Mouse (Mus musculus) midbrain, postnatal 0 days (tissue): ENCODE measurements around the gene Stk24. TPM values are rescaled to one million over a fixed set of nuclear protein-coding genes. Genes with fewer than 3 reads are reported as not detected.

Experiments used
- ATAC-seq: fragments of 200-750 bp; cut with Nextera tagmentation; 2 replicates; pipeline ENCODE4 v1.8.0; 2017; ENCODE audit warnings: moderate number of reproducible peaks, mild to moderate bottlenecking, moderate TSS enrichment, moderate library complexity; ENCODE audit not compliant: low FRiP score
- DNase-seq: peaks from one replicate; pipeline ENCODE4 v3.0.0-alpha.2; 2015; ENCODE audit warnings: low spot score
- H3K27ac ChIP-seq: fragments of 300-500 bp; sonication (generic); 2 replicates; pipeline ENCODE4 v1.5.1; 2014; ENCODE audit warnings: low read depth, mild to moderate bottlenecking, low read length, mixed read lengths
- H3K27me3 ChIP-seq: fragments of 300-500 bp; sonication (generic); 2 replicates; pipeline ENCODE4 v1.6.1; 2014; ENCODE audit warnings: low read length, control low read depth, mixed read lengths; ENCODE audit not compliant: insufficient read depth
- H3K36me3 ChIP-seq: fragments of 300-500 bp; sonication (generic); 2 replicates; pipeline ENCODE4 v1.6.1; 2014; ENCODE audit warnings: low read length, control low read depth, mixed read lengths; ENCODE audit not compliant: insufficient read depth
- H3K4me1 ChIP-seq: fragments of 300-500 bp; sonication (generic); 2 replicates; pipeline ENCODE4 v1.6.1; 2014; ENCODE audit warnings: mild to moderate bottlenecking, control low read depth, antibody characterized with exemption, low read length, mixed read lengths; ENCODE audit not compliant: insufficient read depth
- H3K4me2 ChIP-seq: fragments of 300-500 bp; sonication (generic); 2 replicates; pipeline ENCODE4 v1.6.1; 2014; ENCODE audit warnings: low read depth, mild to moderate bottlenecking, low read length, mixed read lengths; ENCODE audit not compliant: poor library complexity, severe bottlenecking
- H3K4me3 ChIP-seq: fragments of 300-500 bp; sonication (generic); 2 replicates; pipeline ENCODE4 v1.5.1; 2014; ENCODE audit warnings: low read depth, mild to moderate bottlenecking, low read length, moderate library complexity
- H3K9ac ChIP-seq: fragments of 300-500 bp; sonication (generic); replicated peaks from 2 replicates; pipeline ENCODE4 v1.6.1; 2014; ENCODE audit warnings: mild to moderate bottlenecking, low read length, moderate library complexity, mixed read lengths; ENCODE audit not compliant: poor library complexity, severe bottlenecking
- H3K9me3 ChIP-seq: fragments of 300-500 bp; sonication (generic); 2 replicates; pipeline ENCODE4 v1.6.1; 2016; ENCODE audit warnings: low read length, control low read depth
- CTCF ChIP-seq: IDR thresholded peaks from 2 replicates; pipeline ENCODE4 v1.5.1; 2016; ENCODE audit warnings: antibody characterized with exemption, mild to moderate bottlenecking
- WGBS: fragments of 180-500 bp; shearing (Covaris S2); extraction: QIAGEN DNeasy Blood & Tissue Kit; methylation state at CpG from one replicate; pipeline ENCODE4 v1.1.7; 2014; 5-methylcytosine and 5-hydroxymethylcytosine counted together
- polyA plus RNA-seq: library from polyadenylated mRNA; unstranded; fragments of >200 nt; fragmentation: Nextera tagmentation; extraction: Ambion mirVana; gene quantifications from 2 replicates; pipeline ENCODE4 v1.2.1, GENCODE M21; 2015
- total RNA-seq: library from RNA; depleted of rRNA; stranded (reverse); fragments of >200 nt; gene quantifications from 2 replicates; pipeline ENCODE4 v1.2.3, GENCODE M21; 2014; rRNA removed

The Stk24 gene
- total RNA-seq (19.5 and 22.3 TPM in 2 replicates), polyA plus RNA-seq (9.8 and 12.8 TPM in 2 replicates)

DNA sequence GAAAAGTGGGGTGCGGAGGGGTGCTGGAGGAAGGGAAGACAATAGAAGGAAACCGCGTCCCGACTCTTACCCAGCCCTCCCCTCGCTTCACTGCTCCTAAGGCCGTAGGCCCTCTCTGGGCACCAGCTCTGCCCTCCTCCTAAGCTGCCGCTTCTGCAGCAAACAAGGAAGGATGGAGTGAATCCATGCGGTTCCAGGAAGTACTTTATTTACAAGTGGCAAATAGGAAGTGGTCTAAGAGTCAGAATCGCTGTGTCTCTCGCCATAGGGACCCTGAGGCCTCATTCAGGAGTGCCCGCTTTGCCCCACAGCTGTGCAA is at the start of gene Stk24:
TSS of gene Stk24 (minus strand) at position 185 of the 319 bp plus-strand sequence.
- Histone ChIP-seq H3K27ac (peak within 1 kb of the TSS; percentile 77), H3K9me3 (no peaks in the 10 kb centered on the region), H3K36me3 (no peaks in the 10 kb centered on the region), H3K4me1 (no peaks in the 10 kb centered on the region), H3K4me3 (peak within 1 kb of the TSS; percentile 94), H3K4me2 (peak within 1 kb of the TSS; percentile 98), H3K27me3 (no peaks in the 10 kb centered on the region), H3K9ac (peak within 1 kb of the TSS; percentile 90)
- no peak for TF ChIP-seq CTCF
- DNase-seq (peak; percentile 32), ATAC-seq (peak; percentile 53)
- 4% methylated on average over 11 of the region's 11 CpGs for WGBS

DNA sequence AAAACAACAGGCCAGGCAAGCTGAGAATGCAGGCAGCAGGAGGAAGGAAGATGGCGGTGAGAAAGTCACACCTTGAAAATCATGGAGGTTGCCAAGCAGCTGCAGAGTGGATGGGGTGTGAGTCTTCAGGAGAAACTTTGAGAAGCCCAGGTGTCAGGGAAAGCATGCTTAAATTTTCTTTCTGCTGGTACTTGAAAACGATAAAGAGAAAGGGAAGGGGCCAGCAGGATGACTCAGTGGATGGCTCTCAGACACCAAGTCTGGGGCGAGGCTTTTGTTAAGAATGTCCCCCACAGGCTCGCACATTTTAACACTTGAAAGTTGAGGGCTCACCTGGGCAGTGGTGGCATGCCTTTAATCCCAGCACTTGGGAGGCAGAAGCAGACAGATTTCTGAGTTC is 48.3 kb upstream of the Stk24 start:
- 93% methylated on average over 4 of the region's 4 CpGs for WGBS
- no peak overlapping the region for H3K9ac ChIP-seq

GRCm38 (mm10) chr14:121426743-121427142 is 46.9 kb upstream of the Stk24 start:
- no peaks in the 10 kb centered on the region for H3K36me3 ChIP-seq
- no peak overlapping the region for H3K4me3 ChIP-seq
- H3K27ac ChIP-seq: no peak overlapping the region
- ATAC-seq: no peak
- H3K9ac ChIP-seq: no peak overlapping the region
- no peaks in the 10 kb centered on the region for H3K27me3 ChIP-seq
- no peak overlapping the region for H3K4me2 ChIP-seq
- no peak for DNase-seq
- no peaks in the 10 kb centered on the region for H3K9me3 ChIP-seq
- peak; percentile 35 for TF ChIP-seq CTCF
- H3K4me1 ChIP-seq: no peaks in the 10 kb centered on the region

More for the DNA sequence above, 48.3 kb upstream of the Stk24 start:
- H3K4me1 ChIP-seq: no peaks in the 10 kb centered on the region
- no peak overlapping the region for H3K4me2 ChIP-seq
- H3K36me3 ChIP-seq: no peaks in the 10 kb centered on the region
- no peak overlapping the region for H3K4me3 ChIP-seq
- TF ChIP-seq CTCF: no peak
- H3K27ac ChIP-seq: no peak overlapping the region
- H3K27me3 ChIP-seq: no peaks in the 10 kb centered on the region
- H3K9me3 ChIP-seq: no peaks in the 10 kb centered on the region
- DNase-seq (no peak), ATAC-seq (no peak)

DNA sequence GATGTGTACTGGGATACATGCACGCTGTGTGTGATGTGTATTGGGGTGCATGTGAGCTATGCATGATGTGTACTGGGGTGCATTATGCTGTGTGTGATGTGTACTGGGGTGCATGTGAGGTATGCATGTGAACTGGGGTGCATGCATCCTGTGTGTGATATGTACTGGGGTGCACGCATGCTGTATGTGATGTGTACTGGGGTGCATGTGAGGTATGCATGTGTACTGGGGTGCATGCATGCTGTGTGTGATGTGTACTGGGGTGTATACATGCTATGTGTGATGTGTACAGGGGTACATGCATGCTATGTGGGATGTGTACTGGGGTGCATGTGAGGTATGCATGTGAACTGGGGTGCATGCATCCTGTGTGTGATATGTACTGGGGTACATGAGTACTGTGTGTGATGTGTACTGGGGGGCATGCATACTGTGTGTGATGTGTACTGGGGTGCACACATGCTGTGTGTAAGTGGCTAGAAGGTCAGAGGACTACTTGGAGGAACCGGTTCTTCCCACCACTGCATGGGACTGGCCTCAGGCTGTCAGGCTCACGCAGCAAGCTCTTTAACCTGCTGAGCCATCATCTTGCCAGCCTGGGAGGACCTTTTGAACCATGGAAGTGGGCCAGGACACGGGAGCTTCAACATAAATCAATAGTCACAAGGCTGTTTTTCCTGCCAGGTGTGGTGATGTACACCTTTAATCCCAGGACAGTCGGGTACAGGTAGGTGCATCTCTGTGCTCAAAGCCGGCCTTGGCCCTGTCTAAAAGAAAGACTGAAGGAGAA is 45.4 kb upstream of the Stk24 start:
- no peak overlapping the region for H3K9ac ChIP-seq
- no peak overlapping the region for H3K4me3 ChIP-seq
- no peaks in the 10 kb centered on the region for H3K9me3 ChIP-seq
- no peaks in the 10 kb centered on the region for H3K27me3 ChIP-seq
- 83% methylated on average over 7 of the region's 7 CpGs for WGBS
- H3K4me2 ChIP-seq: no peak overlapping the region
- DNase-seq (no peak), ATAC-seq (no peak)
- H3K36me3 ChIP-seq: no peaks in the 10 kb centered on the region
- no peak for TF ChIP-seq CTCF
- no peaks in the 10 kb centered on the region for H3K4me1 ChIP-seq
- no peak overlapping the region for H3K27ac ChIP-seq

DNA sequence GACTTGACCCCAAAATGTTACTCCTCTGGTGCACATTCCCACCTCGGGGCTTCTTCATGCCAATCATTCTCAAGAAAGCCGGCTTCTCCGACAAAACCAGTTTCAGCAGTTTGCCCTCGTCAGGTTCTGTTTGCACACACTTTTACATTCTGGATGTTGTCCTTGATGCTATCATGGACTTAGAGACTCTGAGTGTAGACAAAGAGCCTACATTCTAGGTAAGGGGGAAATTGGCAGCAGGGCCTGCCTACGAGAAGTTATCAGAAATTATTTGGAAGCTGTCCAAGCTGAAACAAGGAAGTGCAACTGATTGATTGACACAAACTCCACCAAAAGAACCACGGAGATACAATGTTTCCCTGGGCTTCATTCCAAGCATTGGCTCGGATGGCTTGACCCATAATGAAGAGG is 43.5 kb upstream of the Stk24 start:
- TF ChIP-seq CTCF: no peak
- H3K4me2 ChIP-seq: no peak overlapping the region
- no peak overlapping the region for H3K9ac ChIP-seq
- 63% methylated on average over 7 of the region's 7 CpGs for WGBS
- H3K36me3 ChIP-seq: no peaks in the 10 kb centered on the region
- no peak for ATAC-seq
- no peaks in the 10 kb centered on the region for H3K27me3 ChIP-seq
- H3K4me1 ChIP-seq: no peaks in the 10 kb centered on the region
- no peak for DNase-seq
- H3K9me3 ChIP-seq: no peaks in the 10 kb centered on the region
- no peak overlapping the region for H3K4me3 ChIP-seq
- no peak overlapping the region for H3K27ac ChIP-seq

DNA sequence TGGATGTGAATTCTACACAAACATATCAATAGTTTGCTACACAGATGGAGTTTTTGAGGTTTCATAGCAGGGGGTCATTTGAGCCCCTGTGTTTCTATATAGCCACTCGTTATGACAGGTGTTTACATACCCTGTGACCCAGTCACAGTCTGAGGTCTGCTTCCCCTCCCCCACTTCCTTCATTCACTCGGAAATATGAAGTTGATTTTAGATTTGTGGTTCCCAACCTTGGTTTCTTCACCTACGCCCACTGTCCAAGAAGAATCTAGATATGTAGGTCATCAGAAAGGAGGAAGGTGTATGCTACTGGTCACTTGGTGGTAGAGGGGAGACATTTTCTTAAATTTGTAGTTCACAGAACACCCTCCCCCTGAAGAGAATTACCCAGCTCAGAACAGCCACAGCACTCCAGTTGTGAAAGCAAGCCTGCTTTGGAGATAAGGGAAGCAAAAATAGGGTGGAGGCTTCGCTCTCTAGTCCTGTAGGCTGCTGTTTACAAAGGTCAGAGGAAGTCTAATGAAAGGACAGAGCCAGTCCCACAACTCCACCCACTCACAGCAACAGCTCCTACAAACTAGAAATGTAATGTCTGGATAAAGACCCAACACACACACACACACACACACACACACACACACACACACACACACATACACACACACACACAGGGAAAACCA is 43.0 kb upstream of the Stk24 start:
- no peaks in the 10 kb centered on the region for H3K4me1 ChIP-seq
- no peak for TF ChIP-seq CTCF
- WGBS: 78% methylated on average over 4 of the region's 4 CpGs
- no peak for DNase-seq
- H3K27ac ChIP-seq: no peak overlapping the region
- no peak for ATAC-seq
- no peaks in the 10 kb centered on the region for H3K9me3 ChIP-seq
- H3K4me2 ChIP-seq: no peak overlapping the region
- no peaks in the 10 kb centered on the region for H3K27me3 ChIP-seq
- no peak overlapping the region for H3K9ac ChIP-seq
- no peaks in the 10 kb centered on the region for H3K36me3 ChIP-seq
- H3K4me3 ChIP-seq: no peak overlapping the region
